Mouse (Mus musculus): ENCODE measurements around the gene Slc37a4. TPM values are rescaled to one million over a fixed set of nuclear protein-coding genes. Genes with fewer than 3 reads are reported as not detected.

Gene Slc37a4
- polyA plus RNA-seq, 1 experiment from 2014 or later, result 74.4 TPM

Small RNA genes lying within 50 kb of the gene (microRNA-seq; reads per million reads assigned to microRNA genes)
- gene Mir7085, result not detected

Other genes with a start within 250 kb of the Slc37a4 start
- gene Cbl, start 162.8 kb upstream of the Slc37a4 start, polyA plus RNA-seq (2015; fragmentation: Nextera tagmentation; extraction: Ambion mirVana), result 17.6 and 24.0 TPM in 2 replicates
- gene Ccdc153, start 156.2 kb upstream of the Slc37a4 start, polyA plus RNA-seq (2015; fragmentation: Nextera tagmentation; extraction: Ambion mirVana), result not detected in 2 replicates
- gene Pdzd3, start 145.4 kb upstream of the Slc37a4 start, polyA plus RNA-seq (2015; fragmentation: Nextera tagmentation; extraction: Ambion mirVana), result 13.3 and 14.1 TPM in 2 replicates
- 6.6 and 7.9 TPM in 2 replicates for gene Nlrx1, start 128.3 kb upstream of the Slc37a4 start, polyA plus RNA-seq (2015; fragmentation: Nextera tagmentation; extraction: Ambion mirVana)
- 2.8 TPM in 2 replicates for gene Abcg4, start 108.2 kb upstream of the Slc37a4 start, polyA plus RNA-seq (2015; fragmentation: Nextera tagmentation; extraction: Ambion mirVana)
- gene Hinfp, start 91.2 kb upstream of the Slc37a4 start, polyA plus RNA-seq (2015; fragmentation: Nextera tagmentation; extraction: Ambion mirVana), result 27.2 and 31.1 TPM in 2 replicates
- 11.6 and 14.3 TPM in 2 replicates for gene C2cd2l, start 76.6 kb upstream of the Slc37a4 start, polyA plus RNA-seq (2015; fragmentation: Nextera tagmentation; extraction: Ambion mirVana)
- 45.4 and 53.9 TPM in 2 replicates for gene Dpagt1, start 70.8 kb upstream of the Slc37a4 start, polyA plus RNA-seq (2015; fragmentation: Nextera tagmentation; extraction: Ambion mirVana)
- 353 and 432 TPM in 2 replicates for gene H2afx, start 62.2 kb upstream of the Slc37a4 start, polyA plus RNA-seq (2015; fragmentation: Nextera tagmentation; extraction: Ambion mirVana)
- gene Hmbs, start 52.6 kb upstream of the Slc37a4 start, polyA plus RNA-seq (2015; fragmentation: Nextera tagmentation; extraction: Ambion mirVana), result 133 and 137 TPM in 2 replicates
- gene Vps11, start 35.2 kb upstream of the Slc37a4 start, polyA plus RNA-seq (2015; fragmentation: Nextera tagmentation; extraction: Ambion mirVana), result 38.5 and 40.0 TPM in 2 replicates
- gene Hyou1, start 17.4 kb upstream of the Slc37a4 start, polyA plus RNA-seq (2015; fragmentation: Nextera tagmentation; extraction: Ambion mirVana), result 48.0 and 51.2 TPM in 2 replicates
- gene Rps25, start 10.3 kb downstream of the Slc37a4 start, polyA plus RNA-seq (2015; fragmentation: Nextera tagmentation; extraction: Ambion mirVana), result 1,444 and 1,489 TPM in 2 replicates
- 138 TPM in 2 replicates for gene Trappc4, start 10.7 kb downstream of the Slc37a4 start, polyA plus RNA-seq (2015; fragmentation: Nextera tagmentation; extraction: Ambion mirVana)
- gene Ccdc84, start 21.7 kb downstream of the Slc37a4 start, polyA plus RNA-seq (2015; fragmentation: Nextera tagmentation; extraction: Ambion mirVana), result 26.0 and 31.6 TPM in 2 replicates
- not detected in 2 replicates for gene Foxr1, start 44.3 kb downstream of the Slc37a4 start, polyA plus RNA-seq (2015; fragmentation: Nextera tagmentation; extraction: Ambion mirVana)
- gene Upk2, start 58.1 kb downstream of the Slc37a4 start, polyA plus RNA-seq (2015; fragmentation: Nextera tagmentation; extraction: Ambion mirVana), result 3.4 and 7.6 TPM in 2 replicates
- 11.3 and 12.4 TPM in 2 replicates for gene Bcl9l, start 86.0 kb downstream of the Slc37a4 start, polyA plus RNA-seq (2015; fragmentation: Nextera tagmentation; extraction: Ambion mirVana)
- 0.11 TPM in 1 of 2 replicates, not detected in the other for gene Cxcr5, start 165.0 kb downstream of the Slc37a4 start, polyA plus RNA-seq (2015; fragmentation: Nextera tagmentation; extraction: Ambion mirVana)
- 11.2 and 13.9 TPM in 2 replicates for gene Ddx6, start 208.0 kb downstream of the Slc37a4 start, polyA plus RNA-seq (2015; fragmentation: Nextera tagmentation; extraction: Ambion mirVana)

Measured in kidney, embryonic 16.5 days (tissue).